Mouse (Mus musculus) kidney, postnatal 0 days (tissue): ENCODE data around the gene Slc38a5. TPM values are rescaled to one million over a fixed set of nuclear protein-coding genes. Genes with fewer than 3 reads are reported as not detected.

Source experiments
- ATAC-seq: fragments of 200-750 bp; cut with Nextera tagmentation; replicated peaks from 2 replicates; pipeline ENCODE4 v1.8.0; 2017; ENCODE audit warnings: low read depth, moderate number of reproducible peaks, moderate TSS enrichment, moderate library complexity; ENCODE audit not compliant: low FRiP score
- DNase-seq: peaks from one replicate; pipeline ENCODE4 v3.0.0-alpha.2; 2016; ENCODE audit warnings: low spot score
- H3K27ac ChIP-seq: fragments of 300-500 bp; sonication (generic); 2 replicates; pipeline ENCODE4 v1.5.1; 2014; ENCODE audit warnings: mild to moderate bottlenecking
- H3K27me3 ChIP-seq: fragments of 300-500 bp; sonication (generic); 2 replicates; pipeline ENCODE4 v1.6.1; 2014; ENCODE audit warnings: low read length, mixed read lengths; ENCODE audit not compliant: insufficient read depth
- H3K36me3 ChIP-seq: fragments of 300-500 bp; sonication (generic); 2 replicates; pipeline ENCODE4 v1.6.1; 2014; ENCODE audit warnings: low read length, mixed read lengths; ENCODE audit not compliant: insufficient read depth
- H3K4me1 ChIP-seq: fragments of 300-500 bp; sonication (generic); replicated peaks from 2 replicates; pipeline ENCODE4 v1.6.1; 2014; ENCODE audit warnings: antibody characterized with exemption, low read length, mixed read lengths; ENCODE audit not compliant: insufficient read depth
- H3K4me2 ChIP-seq: fragments of 300-500 bp; sonication (generic); 2 replicates; pipeline ENCODE4 v1.6.1; 2014; ENCODE audit warnings: mild to moderate bottlenecking, low read length, moderate library complexity, mixed read lengths
- H3K4me3 ChIP-seq: fragments of 300-500 bp; sonication (generic); replicated peaks from 2 replicates; pipeline ENCODE4 v1.5.1; 2014; ENCODE audit warnings: low read depth, low read length
- H3K9ac ChIP-seq: fragments of 300-500 bp; sonication (generic); 2 replicates; pipeline ENCODE4 v1.6.1; 2014; ENCODE audit warnings: low read depth, low read length
- H3K9me3 ChIP-seq: fragments of 300-500 bp; sonication (generic); replicated peaks from 2 replicates; pipeline ENCODE4 v1.6.1; 2016; ENCODE audit warnings: low read length, inconsistent platforms, mixed read lengths
- CTCF ChIP-seq: IDR thresholded peaks from 2 replicates; pipeline ENCODE4 v1.5.1; 2016; ENCODE audit warnings: antibody characterized with exemption, low read depth, mild to moderate bottlenecking, moderate library complexity
- WGBS: fragments of 180-500 bp; shearing (Covaris S2); extraction: QIAGEN DNeasy Blood & Tissue Kit; methylation state at CpG from one replicate; pipeline ENCODE4 v1.1.7; 2014; 5-methylcytosine and 5-hydroxymethylcytosine counted together
- polyA plus RNA-seq: library from polyadenylated mRNA; unstranded; fragments of >200 nt; fragmentation: Nextera tagmentation; extraction: Ambion mirVana; gene quantifications from 2 replicates; pipeline ENCODE4 v1.2.1, GENCODE M21; 2015

Gene Slc38a5
- polyA plus RNA-seq, 1 experiment from 2014 or later: 0.42 TPM

- no peaks in the 10 kb centered on the region for H3K36me3 ChIP-seq
- no peak overlapping the region for H3K27ac ChIP-seq
- no peak for TF ChIP-seq CTCF
- no peaks in the 10 kb centered on the region for H3K4me1 ChIP-seq
- 74% methylated on average over 2 of the region's 2 CpGs for WGBS
- H3K4me3 ChIP-seq: no peak overlapping the region
- DNase-seq: no peak
- ATAC-seq: no peak
- no peaks in the 10 kb centered on the region for H3K9me3 ChIP-seq
- H3K27me3 ChIP-seq: no peaks in the 10 kb centered on the region
- no peak overlapping the region for H3K4me2 ChIP-seq
- no peak overlapping the region for H3K9ac ChIP-seq
These were observed 17.2 kb upstream of the Slc38a5 start for GRCm38 (mm10) chrX:8253711-8254110.

GRCm38 (mm10) chrX:8255807-8256206, 15.1 kb upstream of the Slc38a5 start:
- ATAC-seq (no peak), DNase-seq (no peak)
- no peak overlapping the region for H3K4me2 ChIP-seq
- H3K36me3 ChIP-seq: no peaks in the 10 kb centered on the region
- TF ChIP-seq CTCF: no peak
- no peak overlapping the region for H3K27ac ChIP-seq
- no peaks in the 10 kb centered on the region for H3K9me3 ChIP-seq
- H3K9ac ChIP-seq: no peak overlapping the region
- H3K27me3 ChIP-seq: no peaks in the 10 kb centered on the region
- WGBS: 59% methylated on average over 3 of the region's 6 CpGs
- H3K4me3 ChIP-seq: no peak overlapping the region
- no peaks in the 10 kb centered on the region for H3K4me1 ChIP-seq

GRCm38 (mm10) chrX:8259478-8259877, 11.5 kb upstream of the Slc38a5 start:
- Histone ChIP-seq H3K9ac (no peak overlapping the region), H3K4me2 (no peak overlapping the region), H3K27me3 (no peaks in the 10 kb centered on the region), H3K4me3 (no peak overlapping the region), H3K4me1 (no peaks in the 10 kb centered on the region), H3K36me3 (no peaks in the 10 kb centered on the region), H3K9me3 (no peaks in the 10 kb centered on the region), H3K27ac (no peak overlapping the region)
- no peak for ATAC-seq
- no peak for TF ChIP-seq CTCF
- DNase-seq: no peak
- 63% methylated on average over 12 of the region's 12 CpGs for WGBS

DNA sequence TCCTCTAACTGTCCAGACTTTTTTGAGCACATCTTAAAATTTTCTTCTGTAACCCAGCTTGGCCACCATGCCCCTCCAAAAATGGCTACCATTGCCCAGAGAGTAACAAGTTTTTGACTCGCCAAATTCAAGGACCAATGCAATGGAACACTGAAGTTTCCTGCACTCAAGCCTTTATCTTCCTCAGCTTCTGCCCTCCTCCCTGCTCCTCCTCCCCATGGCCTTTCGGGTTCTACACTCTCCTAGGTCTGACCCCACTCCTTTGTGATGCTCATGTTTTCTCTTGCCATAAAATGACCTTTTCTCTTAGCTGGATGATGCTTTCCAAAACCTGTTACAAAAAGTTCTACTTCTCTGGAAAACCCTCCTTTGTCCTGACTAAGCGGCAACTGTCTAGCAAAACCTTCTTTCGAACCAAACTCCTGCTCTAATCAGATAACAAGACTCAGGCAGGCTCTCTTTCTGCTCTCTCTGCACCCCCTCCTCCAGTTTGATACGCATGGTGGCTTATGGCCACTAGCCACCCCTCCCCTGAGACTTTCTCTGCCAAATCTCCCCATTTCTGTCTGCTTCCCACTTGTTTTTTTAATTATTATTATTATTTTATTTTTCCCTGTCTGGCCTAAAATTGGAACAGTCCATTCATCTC, 7.7 kb upstream of the Slc38a5 start:
- no peaks in the 10 kb centered on the region for H3K27me3 ChIP-seq
- H3K4me1 ChIP-seq: no peaks in the 10 kb centered on the region
- H3K9me3 ChIP-seq: no peaks in the 10 kb centered on the region
- H3K36me3 ChIP-seq: no peaks in the 10 kb centered on the region
- ATAC-seq (no peak), DNase-seq (no peak)
- H3K27ac ChIP-seq: no peak overlapping the region
- 79% methylated on average over 5 of the region's 5 CpGs for WGBS
- no peak overlapping the region for H3K4me2 ChIP-seq
- no peak overlapping the region for H3K9ac ChIP-seq
- no peak overlapping the region for H3K4me3 ChIP-seq
- no peak for TF ChIP-seq CTCF

DNA sequence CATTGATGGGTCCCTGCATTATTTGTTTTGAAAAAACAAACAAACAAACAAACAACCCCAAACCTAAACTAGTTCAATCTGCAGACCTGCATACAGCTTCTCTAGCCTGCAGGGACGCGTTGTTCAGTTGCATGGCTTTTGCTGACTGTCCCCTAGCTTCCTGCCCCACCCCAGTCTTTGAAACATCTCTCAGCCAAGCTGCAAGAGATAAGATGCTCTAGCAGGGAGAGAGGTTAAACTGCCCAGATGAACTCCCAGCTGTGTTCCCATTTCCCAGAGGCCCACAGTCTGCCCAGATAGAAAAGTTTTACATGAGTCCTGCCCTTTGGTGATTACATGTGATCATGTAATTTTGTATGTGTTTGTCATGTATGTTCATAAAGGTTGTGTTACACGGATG, 6.7 kb upstream of the Slc38a5 start:
- no peaks in the 10 kb centered on the region for H3K9me3 ChIP-seq
- no peak overlapping the region for H3K9ac ChIP-seq
- ATAC-seq (no peak), DNase-seq (no peak)
- no peaks in the 10 kb centered on the region for H3K4me1 ChIP-seq
- H3K27me3 ChIP-seq: no peaks in the 10 kb centered on the region
- no peaks in the 10 kb centered on the region for H3K36me3 ChIP-seq
- H3K4me3 ChIP-seq: no peak overlapping the region
- TF ChIP-seq CTCF: no peak
- no peak overlapping the region for H3K27ac ChIP-seq
- WGBS: 87% methylated on average over 3 of the region's 3 CpGs
- no peak overlapping the region for H3K4me2 ChIP-seq

- Histone ChIP-seq H3K27ac (no peak overlapping the region), H3K27me3 (no peaks in the 10 kb centered on the region), H3K9ac (no peak overlapping the region), H3K9me3 (no peaks in the 10 kb centered on the region), H3K4me1 (no peaks in the 10 kb centered on the region), H3K4me2 (peak overlapping the region; percentile 37), H3K36me3 (no peaks in the 10 kb centered on the region), H3K4me3 (no peak overlapping the region)
- ATAC-seq (no peak), DNase-seq (no peak)
- no peak for TF ChIP-seq CTCF
- WGBS: 45% methylated on average over 9 of the region's 10 CpGs
These were observed 1.1 kb downstream of the Slc38a5 start for GRCm38 (mm10) chrX:8272000-8272399.

- no peak for TF ChIP-seq CTCF
- H3K27me3 ChIP-seq: no peaks in the 10 kb centered on the region
- DNase-seq (peak; percentile 57), ATAC-seq (peak; percentile 46; the same call in 1 of the 2 replicates)
- H3K4me1 ChIP-seq: no peaks in the 10 kb centered on the region
- 70% methylated on average over 5 of the region's 5 CpGs for WGBS
- H3K27ac ChIP-seq: no peak overlapping the region
- H3K9me3 ChIP-seq: no peaks in the 10 kb centered on the region
- H3K36me3 ChIP-seq: no peaks in the 10 kb centered on the region
- no peak overlapping the region for H3K4me2 ChIP-seq
- H3K9ac ChIP-seq: no peak overlapping the region
- H3K4me3 ChIP-seq: no peak overlapping the region
These were observed 3.1 kb downstream of the Slc38a5 start for GRCm38 (mm10) chrX:8274056-8274455.
